Mouse (Mus musculus) kidney, adult 2 months (tissue): ENCODE data around the gene Prcc.

Experiments
- CTCF ChIP-seq: fragments of 200-500 bp; conservative IDR thresholded peaks from 2 replicates; pipeline ENCODE4 v1.5.1; 2011; ENCODE audit warnings: low read depth, mild to moderate bottlenecking, control low read depth, low read length, moderate library complexity, mixed read lengths; ENCODE audit not compliant: insufficient read depth, insufficient read length
- POLR2A ChIP-seq: fragments of 200-500 bp; IDR thresholded peaks from one replicate; pipeline ENCODE4 v1.6.1; 2011; ENCODE audit warnings: low read depth, low read length, control low read depth

- TF ChIP-seq POLR2A (no peak), CTCF (no peak)
Measured at GRCm38 (mm10) chr3:87846650-87847110, 38.7 kb downstream of the Prcc start, which contains the start of gene Sh2d2a.
